Mouse (Mus musculus): ENCODE data around the gene Aspdh.

Gene Aspdh

DNA sequence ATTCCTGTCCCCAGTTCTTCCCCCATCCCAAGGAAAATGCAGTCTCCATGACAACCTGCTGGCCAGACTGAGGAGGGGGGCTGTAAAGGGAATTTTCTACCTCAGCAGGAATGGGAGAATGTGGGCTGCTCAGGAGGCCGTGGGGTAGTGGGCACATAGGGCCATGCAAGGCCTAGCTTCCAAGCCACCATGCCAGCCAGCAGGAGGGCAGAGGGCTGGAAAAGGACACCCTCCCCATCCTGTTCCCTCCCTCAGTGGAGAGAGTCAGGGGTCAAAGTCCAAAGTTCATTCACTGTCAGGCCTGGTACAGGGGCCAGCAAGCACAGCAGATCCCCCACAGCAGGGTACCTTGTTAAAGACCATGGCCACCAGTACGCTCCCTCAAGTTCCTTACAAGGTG is at the start of gene Aspdh:
TSS of gene Aspdh (plus strand) at position 281 of the 400 bp plus-strand sequence.
- peak; percentile 74 for DNase-seq

GRCm38 (mm10) chr7:44427666-44428065 is 37.5 kb upstream of the Aspdh start:
- DNase-seq, result peak; percentile 69

GRCm38 (mm10) chr7:44428171-44428950 is 36.8 kb upstream of the Aspdh start:
- peak; percentile 70 for DNase-seq

GRCm38 (mm10) chr7:44428968-44429521 is 36.1 kb upstream of the Aspdh start, which contains the start of gene Lrrc4b:
Gene Lrrc4b, plus strand, starts transcription at chr7:44429018.
- DNase-seq, result peak; percentile 74

GRCm38 (mm10) chr7:44429534-44430488 is 35.4 kb upstream of the Aspdh start:
- DNase-seq, result peak; percentile 59

DNA sequence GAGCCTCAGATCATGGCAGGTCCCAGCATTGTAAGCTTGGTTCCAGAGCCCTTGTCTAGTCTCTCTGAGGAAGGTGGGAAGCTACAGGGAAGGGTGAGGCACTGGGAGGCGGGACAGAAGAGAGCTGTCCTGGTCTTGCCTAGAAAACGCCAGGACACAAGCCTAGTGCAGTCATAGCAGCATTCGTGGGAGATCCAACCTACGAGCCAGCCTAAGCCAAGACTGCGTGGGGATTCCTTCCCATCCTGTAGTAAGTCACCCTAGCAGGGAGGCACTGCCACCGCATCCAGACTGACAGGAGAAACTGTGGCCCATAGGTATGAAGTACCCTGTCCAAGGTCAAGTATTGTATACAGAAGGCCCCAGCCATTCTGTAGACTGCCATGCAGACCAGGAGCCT is 32.6 kb upstream of the Aspdh start:
- no peak for DNase-seq

- DNase-seq, result peak; percentile 68
Measured at GRCm38 (mm10) chr7:44433371-44433770, 31.8 kb upstream of the Aspdh start.

DNA sequence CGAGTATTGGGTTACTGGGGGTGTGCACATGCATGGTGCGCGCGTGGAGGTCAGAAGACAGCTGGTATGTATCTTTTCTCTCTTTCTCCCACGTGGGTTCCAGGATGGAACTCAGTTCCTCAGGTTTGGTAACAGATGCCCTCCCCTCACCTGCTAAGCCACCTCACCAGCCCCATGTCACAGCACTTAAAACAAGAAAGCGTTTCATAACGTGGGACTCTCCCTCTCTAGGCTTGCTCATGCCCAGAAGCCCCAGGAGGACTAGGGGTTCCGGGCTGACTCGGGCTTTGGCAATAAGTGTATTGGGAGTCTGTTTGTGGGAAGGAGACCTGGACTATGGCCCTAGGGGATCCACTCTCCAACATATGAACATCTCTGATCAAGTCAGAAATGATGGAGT is 31.1 kb upstream of the Aspdh start:
- DNase-seq, result no peak

- DNase-seq, result peak; percentile 83
Measured at GRCm38 (mm10) chr7:44435796-44436195, 29.4 kb upstream of the Aspdh start.

GRCm38 (mm10) chr7:44436267-44436666 is 28.9 kb upstream of the Aspdh start:
- DNase-seq, result peak; percentile 58

DNA sequence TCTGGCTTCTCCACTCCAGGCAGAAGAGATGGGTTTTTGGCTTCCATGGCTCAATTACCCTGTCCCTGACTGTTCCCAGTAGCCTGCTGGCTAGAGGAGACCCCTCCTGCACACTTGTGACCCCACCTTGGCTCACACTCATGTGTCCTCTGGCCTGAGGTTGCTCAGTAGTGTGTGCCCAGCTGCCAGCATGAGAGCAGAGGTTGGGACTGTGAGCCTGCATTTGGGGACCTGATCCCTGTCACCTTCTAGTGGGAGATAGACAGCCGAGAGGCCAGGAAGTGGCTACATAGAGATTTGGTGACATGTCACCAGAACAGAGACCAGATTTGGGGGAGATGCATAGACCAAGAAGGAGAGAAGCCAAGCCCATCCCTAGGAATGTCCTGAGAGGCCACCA is 28.0 kb upstream of the Aspdh start:
- DNase-seq, result peak; percentile 54

- DNase-seq, result peak; percentile 84
Measured at GRCm38 (mm10) chr7:44437933-44438332, 27.3 kb upstream of the Aspdh start.

DNA sequence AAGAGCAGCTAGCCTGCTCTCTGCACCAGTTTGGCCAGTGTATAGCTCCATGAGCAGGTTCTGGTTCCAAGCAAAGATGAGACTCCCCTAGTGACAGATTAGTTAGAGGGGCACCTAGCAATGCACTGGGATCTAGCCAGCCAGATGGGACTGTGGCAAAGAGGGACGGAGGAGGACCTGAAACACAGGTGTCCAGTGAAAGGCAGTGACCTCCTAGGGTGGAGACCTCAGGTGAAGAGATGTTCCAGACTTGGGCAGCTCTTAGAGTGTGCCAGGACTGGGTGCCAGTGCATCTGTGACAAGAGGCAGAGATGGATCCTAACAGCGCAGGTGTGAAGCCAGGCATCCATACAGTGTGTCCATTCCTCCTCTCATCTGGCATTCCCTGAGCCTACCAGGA is 25.5 kb upstream of the Aspdh start:
- peak; percentile 51 for DNase-seq

- no peak for DNase-seq
Measured at GRCm38 (mm10) chr7:44440479-44440878, 24.7 kb upstream of the Aspdh start.

GRCm38 (mm10) chr7:44441180-44441579 is 24.0 kb upstream of the Aspdh start:
- no peak for DNase-seq

GRCm38 (mm10) chr7:44441648-44442109 is 23.5 kb upstream of the Aspdh start:
- peak; percentile 84 for DNase-seq

- peak; percentile 78 for DNase-seq
Measured at GRCm38 (mm10) chr7:44442407-44442821, 22.8 kb upstream of the Aspdh start.

DNA sequence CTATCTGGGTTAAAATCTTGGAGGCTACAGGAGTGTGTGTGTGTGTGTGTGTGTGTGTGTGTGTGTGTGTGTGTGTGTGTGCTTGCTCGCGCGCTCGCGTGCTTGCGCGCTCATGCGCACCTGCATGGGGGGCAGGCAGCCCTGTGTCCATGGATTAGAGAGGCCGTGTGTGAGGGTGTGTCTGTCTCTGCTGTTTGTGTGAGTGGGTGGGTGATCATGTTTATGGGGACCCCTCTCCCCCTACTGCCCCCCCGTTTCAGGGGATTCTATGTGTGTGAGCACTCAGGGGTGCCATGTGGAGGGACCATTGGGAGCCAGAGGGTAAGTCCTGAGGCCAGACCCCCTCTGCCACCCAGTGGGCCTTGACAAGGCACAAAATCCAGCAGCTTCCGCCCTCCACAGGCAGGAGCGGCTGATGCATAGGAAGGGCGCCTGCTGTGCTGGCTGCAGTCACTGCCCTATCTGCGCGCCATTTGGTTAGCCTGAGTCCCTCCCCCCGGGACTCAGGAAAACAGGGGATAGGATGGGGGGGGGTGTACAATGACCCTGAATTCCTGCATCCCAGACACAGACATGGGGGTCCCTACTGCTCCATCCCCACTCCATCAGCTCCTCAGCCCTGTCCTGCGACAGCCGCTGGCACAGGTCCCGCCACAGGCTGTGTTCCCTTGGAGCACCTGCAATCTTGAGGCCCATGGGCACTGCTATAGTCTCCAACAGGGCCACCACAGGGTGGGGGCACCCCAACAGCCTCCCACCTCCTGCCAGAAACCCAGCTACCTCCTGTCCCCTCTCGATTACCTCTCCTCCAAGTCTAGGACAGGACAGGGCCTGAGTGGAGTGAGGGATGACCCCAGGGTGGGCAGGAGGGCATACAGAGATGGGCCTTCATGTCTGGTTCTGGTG is 21.7 kb upstream of the Aspdh start:
- peak; percentile 86 for DNase-seq

GRCm38 (mm10) chr7:44444886-44445527 is 20.2 kb upstream of the Aspdh start:
- DNase-seq, result peak; percentile 66

GRCm38 (mm10) chr7:44445528-44445923 is 19.7 kb upstream of the Aspdh start:
- peak; percentile 62 for DNase-seq

DNA sequence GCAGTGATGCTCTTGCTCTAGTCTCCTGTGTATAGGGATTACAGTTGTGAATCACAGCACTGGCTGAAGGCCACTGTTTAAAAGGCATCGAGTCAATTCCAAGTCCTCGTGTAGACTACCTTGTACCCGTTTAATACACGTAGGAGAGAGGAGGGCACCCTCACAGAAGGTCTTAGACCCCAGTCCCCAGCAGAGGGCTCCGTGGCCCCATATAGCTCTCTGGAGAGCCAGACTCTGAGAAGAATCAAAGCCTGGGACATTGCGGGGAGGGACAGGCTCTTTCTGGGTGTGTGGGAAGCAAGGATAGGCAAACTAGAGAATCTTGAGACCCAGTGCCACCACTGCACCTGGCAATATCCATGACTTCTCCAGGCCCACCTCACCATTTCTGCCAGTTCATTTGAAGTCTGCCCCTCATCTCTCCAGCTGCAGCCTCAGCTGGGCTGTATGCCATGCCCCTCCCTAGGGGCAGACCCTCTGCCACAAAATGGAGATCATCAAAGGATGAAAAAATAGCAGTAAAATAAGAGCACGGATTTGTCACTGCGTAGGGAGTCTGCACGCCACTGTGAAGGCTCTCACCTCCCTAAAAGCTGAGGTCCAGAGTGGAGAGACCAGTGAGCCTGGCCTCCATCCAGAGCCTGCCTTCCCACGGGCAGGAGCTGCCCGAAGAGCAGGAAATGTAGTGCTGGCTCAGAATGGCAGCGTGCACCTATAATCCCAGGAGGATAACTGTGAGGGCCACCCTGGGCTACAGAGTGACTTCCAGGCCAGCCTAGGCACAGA is 18.9 kb upstream of the Aspdh start:
- DNase-seq, result peak; percentile 78

Measured in cerebellum, adult 11-12 months (tissue).